Mouse (Mus musculus) testis, adult 2 months (tissue): ENCODE measurements at regions not wholly inside any gene's neighbourhood (a gene's known extent, or its start where the extent isn't known, plus 50 kb on each side); places are given as distances from the start of the nearest gene placed in this dataset.

ENCODE experiments used
- H3K27ac ChIP-seq: fragments of 200-500 bp; 2 replicates; pipeline ENCODE4 v1.5.1; 2012; ENCODE audit warnings: low read depth, low read length; ENCODE audit not compliant: control insufficient read depth, insufficient read depth
- H3K27me3 ChIP-seq: fragments of 200-500 bp; 2 replicates; pipeline ENCODE4 v1.6.1; 2012; ENCODE audit warnings: mild to moderate bottlenecking, low read length, moderate library complexity; ENCODE audit not compliant: control insufficient read depth, insufficient read depth
- H3K36me3 ChIP-seq: fragments of 200-500 bp; 2 replicates; pipeline ENCODE4 v1.6.1; 2012; ENCODE audit warnings: mild to moderate bottlenecking, low read length; ENCODE audit not compliant: control insufficient read depth, insufficient read depth
- H3K4me1 ChIP-seq: fragments of 200-500 bp; 2 replicates; pipeline ENCODE4 v1.6.1; 2012; ENCODE audit warnings: low read length; ENCODE audit not compliant: control insufficient read depth, insufficient read depth
- H3K4me3 ChIP-seq: fragments of 200-500 bp; 2 replicates; pipeline ENCODE4 v1.5.1; 2012; ENCODE audit warnings: low read depth, mild to moderate bottlenecking, low read length, moderate library complexity, mixed read lengths; ENCODE audit not compliant: control insufficient read depth
- CTCF ChIP-seq: fragments of 200-500 bp; IDR thresholded peaks from 2 replicates; pipeline ENCODE4 v1.5.1; 2012; ENCODE audit warnings: low read depth, mild to moderate bottlenecking, inconsistent platforms, low read length, moderate library complexity; ENCODE audit not compliant: control insufficient read depth, insufficient read depth, insufficient replicate concordance
- POLR2A ChIP-seq: fragments of 200-500 bp; IDR thresholded peaks from 2 replicates; pipeline ENCODE4 v1.6.1; 2012; ENCODE audit warnings: low read depth, mild to moderate bottlenecking, inconsistent platforms, low read length, moderate library complexity; ENCODE audit not compliant: control insufficient read depth

DNA sequence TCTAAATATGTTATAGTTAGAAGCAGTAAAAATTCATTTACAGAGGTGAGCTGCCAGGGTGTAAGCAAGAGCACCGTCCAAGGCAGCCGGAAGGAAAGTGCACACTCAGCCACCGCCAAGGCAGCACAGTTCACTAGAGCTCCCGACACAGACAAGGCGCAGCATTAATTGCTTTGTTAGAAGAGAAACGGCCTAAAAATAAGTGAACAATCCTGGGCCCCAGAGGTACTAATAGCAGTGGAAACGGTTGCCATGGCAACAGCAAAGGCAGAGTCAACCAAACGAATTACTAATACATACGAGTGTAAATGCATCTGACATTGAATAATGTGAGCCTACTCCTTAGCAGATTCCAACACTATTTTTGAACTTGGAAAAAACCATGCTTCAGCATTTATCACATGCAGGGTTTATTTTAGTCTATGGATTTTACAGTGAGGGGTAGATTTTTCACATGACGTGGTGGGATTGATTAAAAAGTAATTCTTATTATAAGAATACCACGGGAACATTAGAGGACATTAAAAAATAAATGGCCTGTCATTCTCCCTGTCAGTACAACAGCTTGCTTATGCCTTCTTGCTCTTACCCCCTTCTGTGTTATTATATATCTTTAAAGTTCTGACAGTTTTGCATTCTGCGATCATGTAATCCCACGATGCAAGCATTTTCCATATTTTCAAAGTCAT, 62.5 kb downstream of the Cavin4 start:
- Histone ChIP-seq H3K4me3 (no peak overlapping the region), H3K4me1 (no peaks in the 10 kb centered on the region), H3K27me3 (no peaks in the 10 kb centered on the region), H3K36me3 (no peaks in the 10 kb centered on the region), H3K27ac (no peak overlapping the region)
- TF ChIP-seq CTCF: no peak
- no peak for TF ChIP-seq POLR2A

DNA sequence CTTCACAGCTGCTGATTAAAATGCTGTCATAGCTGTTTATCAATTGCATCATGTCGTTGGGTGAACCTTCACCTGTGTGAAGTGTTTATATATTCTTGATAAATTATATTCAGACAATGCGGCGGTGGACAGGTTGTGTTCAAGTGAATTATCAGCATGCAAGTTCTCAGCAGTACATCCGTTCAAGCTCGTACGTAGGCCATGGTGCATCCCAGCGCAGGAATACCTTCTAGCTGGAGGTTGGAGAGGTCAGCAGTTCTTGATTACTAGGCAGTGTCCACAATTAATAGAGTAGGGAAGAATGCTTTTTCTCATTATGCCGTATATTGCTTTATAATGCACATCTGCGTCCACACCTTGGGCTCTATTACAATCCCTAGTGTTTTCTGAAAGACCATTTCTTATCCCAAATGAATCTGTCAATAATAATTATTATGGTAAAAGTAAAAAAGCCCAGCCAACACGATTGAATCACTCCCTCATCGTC, 63.1 kb downstream of the Cavin4 start:
- Histone ChIP-seq H3K36me3 (no peaks in the 10 kb centered on the region), H3K4me1 (no peaks in the 10 kb centered on the region), H3K4me3 (no peak overlapping the region), H3K27me3 (no peaks in the 10 kb centered on the region), H3K27ac (no peak overlapping the region)
- no peak for TF ChIP-seq CTCF
- no peak for TF ChIP-seq POLR2A

DNA sequence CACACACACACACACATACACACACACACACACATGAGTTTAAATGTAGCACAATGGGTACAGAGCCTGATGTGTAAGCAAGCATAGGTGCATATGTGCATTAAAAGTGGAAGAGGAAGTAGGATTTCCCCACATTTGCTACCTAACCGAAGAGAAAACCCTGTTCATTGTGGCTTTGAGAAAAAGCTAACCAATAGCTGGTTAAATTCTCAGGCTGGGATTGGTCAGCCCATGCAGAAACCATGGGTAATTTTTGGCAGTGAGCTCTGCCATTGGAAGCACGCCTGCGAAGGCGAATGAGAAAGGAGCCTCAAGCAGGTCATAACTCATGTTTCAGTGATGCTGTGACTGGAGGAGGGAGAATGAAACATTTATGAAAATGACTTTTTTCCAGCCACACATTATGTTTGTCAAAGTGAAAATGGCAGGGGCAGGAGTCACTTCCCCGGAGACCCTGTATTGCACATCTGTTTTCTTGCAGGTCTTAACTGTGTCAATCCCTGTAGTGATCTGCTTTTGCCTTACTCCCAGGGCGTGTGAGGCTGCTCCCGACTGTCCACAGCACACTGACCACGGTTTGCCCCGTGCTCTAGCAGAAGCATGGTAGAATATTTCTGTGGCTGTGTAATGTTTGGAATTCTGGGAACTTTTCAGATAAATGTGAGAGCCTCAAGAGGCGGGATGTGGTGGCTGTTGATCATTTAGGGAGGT, 71.7 kb downstream of the Cavin4 start:
- no peaks in the 10 kb centered on the region for H3K4me1 ChIP-seq
- H3K27me3 ChIP-seq: no peaks in the 10 kb centered on the region
- no peak for TF ChIP-seq POLR2A
- TF ChIP-seq CTCF: no peak
- H3K4me3 ChIP-seq: no peak overlapping the region
- H3K27ac ChIP-seq: no peak overlapping the region
- no peaks in the 10 kb centered on the region for H3K36me3 ChIP-seq

DNA sequence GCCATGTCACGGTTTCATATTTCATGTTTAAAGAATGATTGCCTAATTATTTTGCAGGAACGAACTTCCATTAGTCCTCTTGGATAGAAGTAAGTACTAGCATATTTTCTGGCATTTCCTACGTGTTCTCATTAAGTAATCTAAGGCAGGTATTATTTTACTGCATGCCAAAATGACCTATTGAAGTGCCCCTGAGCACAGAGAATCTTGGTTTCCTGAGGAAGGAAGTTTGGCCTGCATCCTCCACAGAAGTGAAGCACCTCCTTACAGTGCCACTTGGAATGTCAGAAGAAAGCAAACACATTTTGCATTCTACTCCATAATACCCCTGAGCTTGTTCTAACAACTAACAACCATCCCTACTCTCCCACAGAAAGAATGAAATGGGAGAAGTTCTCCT, 82.9 kb downstream of the Cavin4 start:
- H3K27ac ChIP-seq: no peak overlapping the region
- no peaks in the 10 kb centered on the region for H3K36me3 ChIP-seq
- TF ChIP-seq CTCF: no peak
- no peak for TF ChIP-seq POLR2A
- no peaks in the 10 kb centered on the region for H3K27me3 ChIP-seq
- no peak overlapping the region for H3K4me3 ChIP-seq
- H3K4me1 ChIP-seq: no peaks in the 10 kb centered on the region

DNA sequence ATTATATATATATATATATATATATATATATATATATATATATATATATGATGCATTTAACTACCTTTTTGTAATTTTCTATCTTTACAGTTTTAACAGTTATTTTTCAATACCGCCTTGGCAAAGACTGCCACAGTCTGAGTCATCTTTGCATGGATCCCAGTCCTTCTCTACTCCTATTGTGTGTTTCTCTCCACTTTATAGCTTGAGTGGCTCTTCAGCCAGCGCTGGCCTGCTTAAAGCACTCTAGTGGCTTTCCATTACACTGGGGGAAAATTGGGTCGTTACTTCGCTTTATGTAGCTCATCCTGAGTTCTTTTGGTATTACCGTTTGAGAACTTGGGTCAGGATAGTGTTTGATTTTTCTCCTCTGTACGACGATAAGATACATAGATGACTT, 86.3 kb downstream of the Cavin4 start:
- no peak overlapping the region for H3K4me3 ChIP-seq
- H3K27me3 ChIP-seq: no peaks in the 10 kb centered on the region
- H3K27ac ChIP-seq: no peak overlapping the region
- H3K4me1 ChIP-seq: no peaks in the 10 kb centered on the region
- TF ChIP-seq CTCF: no peak
- TF ChIP-seq POLR2A: no peak
- H3K36me3 ChIP-seq: no peaks in the 10 kb centered on the region

DNA sequence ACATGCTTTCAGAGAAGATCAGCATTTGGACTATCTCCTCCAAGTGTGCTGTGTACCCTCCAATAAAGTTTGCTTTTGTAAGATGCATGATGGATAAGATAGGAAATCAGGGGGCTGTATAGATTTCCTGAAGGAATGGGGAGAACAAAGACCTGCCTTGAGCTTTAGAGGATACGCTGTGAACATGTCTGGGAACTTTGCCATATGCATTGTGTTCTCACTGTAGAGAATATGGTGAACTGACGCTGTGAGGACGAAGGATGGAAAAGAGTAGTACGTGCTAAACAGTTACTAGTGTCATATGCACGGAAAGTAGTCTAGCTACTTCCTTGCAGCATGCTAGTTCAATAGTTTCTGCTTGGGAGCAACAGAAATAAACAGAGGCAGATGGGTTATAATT, 86.8 kb downstream of the Cavin4 start:
- no peaks in the 10 kb centered on the region for H3K36me3 ChIP-seq
- no peak for TF ChIP-seq CTCF
- no peak for TF ChIP-seq POLR2A
- no peak overlapping the region for H3K4me3 ChIP-seq
- no peaks in the 10 kb centered on the region for H3K27me3 ChIP-seq
- no peaks in the 10 kb centered on the region for H3K4me1 ChIP-seq
- H3K27ac ChIP-seq: no peak overlapping the region

DNA sequence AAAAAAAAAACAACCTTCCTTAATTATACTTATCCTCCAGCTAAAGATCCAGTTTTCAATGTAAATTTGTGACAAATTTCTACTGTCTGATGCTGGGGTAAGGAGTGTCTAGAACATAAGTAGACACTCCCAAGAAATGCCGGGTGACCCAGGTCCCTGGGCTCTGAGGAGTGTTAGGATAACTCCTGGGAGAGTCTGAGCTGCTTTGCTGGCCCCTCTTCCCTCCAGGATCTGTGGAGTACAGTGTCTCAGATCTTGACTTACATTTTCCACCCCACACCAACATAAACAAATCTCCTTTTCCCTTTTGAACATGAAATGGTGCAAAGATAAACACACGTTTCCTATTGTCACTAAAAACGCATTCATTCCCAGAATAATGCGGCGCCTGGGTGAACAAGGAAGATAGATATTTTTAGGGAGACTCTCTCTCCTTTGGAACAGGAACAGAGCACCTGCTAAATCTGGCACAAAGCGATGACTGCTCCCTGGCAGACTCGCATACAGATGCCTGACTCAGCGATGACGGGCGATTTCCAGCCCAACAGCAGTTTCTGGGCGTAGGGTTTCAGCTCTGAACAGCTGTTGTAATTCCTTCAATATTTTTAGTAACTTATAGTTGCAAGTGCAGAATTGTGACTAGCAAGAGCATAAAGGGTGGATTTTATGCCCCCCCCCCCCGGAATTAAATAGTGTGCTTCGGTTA, 91.3 kb downstream of the Cavin4 start:
- Histone ChIP-seq H3K27me3 (no peaks in the 10 kb centered on the region), H3K36me3 (no peaks in the 10 kb centered on the region), H3K4me1 (no peaks in the 10 kb centered on the region), H3K4me3 (no peak overlapping the region), H3K27ac (no peak overlapping the region)
- TF ChIP-seq CTCF (no peak), POLR2A (no peak)
